Mouse (Mus musculus) embryo, embryonic 11 days (tissue): ENCODE measurements at regions not wholly inside any gene's neighbourhood (a gene's known extent, or its start where the extent isn't known, plus 50 kb on each side); places are given as distances from the start of the nearest gene placed in this dataset.
A peak's percentile ranks its signal among the peaks of the same experiment; 100 is the strongest.

Source experiments
- DNase-seq: peaks from one replicate; pipeline ENCODE4 v3.0.0-alpha.2; 2015

GRCm38 (mm10) chr14:47862556-47862955, 214.3 kb downstream of the Ktn1 start:
- no peak for DNase-seq

DNA sequence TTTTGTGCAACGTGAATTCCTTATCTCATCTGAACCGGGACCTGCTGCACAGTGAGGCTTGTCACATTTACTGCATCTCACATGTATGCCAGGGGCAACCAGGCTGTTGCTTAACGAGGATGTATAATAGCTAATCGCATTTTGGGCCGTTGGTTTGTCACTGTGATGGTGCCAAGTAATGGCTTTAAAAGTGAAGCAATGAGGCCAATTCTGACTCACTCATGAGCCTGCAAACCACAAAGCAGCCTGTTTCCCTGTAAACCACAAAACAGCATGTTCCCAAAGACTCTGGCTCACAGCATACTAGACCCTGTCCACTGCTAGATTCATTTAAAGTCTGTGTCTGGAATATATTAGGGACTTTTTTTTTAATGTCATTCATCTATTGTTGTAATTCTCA, 214.8 kb downstream of the Ktn1 start:
- no peak for DNase-seq

DNA sequence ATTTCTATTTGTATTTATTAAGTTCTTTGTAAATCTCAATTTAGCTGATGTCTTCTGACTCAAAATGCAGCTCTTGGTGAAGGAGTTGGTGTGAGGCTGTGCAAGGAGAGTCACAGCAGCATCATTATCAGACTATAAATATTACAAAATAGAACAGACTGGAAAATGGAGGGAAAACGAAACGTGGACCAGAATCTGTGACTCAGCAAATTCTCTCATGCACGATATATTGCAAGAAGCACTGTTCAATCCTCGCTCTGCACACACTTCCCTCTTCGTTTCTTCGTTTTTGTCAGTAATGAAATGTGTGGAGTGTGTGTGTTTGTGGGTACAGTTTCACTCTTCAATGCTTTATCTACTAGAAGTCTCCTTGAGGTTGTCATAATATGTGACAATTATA, 215.5 kb downstream of the Ktn1 start:
- no peak for DNase-seq

GRCm38 (mm10) chr14:47867017-47867416, 218.8 kb downstream of the Ktn1 start:
- DNase-seq, result no peak

DNA sequence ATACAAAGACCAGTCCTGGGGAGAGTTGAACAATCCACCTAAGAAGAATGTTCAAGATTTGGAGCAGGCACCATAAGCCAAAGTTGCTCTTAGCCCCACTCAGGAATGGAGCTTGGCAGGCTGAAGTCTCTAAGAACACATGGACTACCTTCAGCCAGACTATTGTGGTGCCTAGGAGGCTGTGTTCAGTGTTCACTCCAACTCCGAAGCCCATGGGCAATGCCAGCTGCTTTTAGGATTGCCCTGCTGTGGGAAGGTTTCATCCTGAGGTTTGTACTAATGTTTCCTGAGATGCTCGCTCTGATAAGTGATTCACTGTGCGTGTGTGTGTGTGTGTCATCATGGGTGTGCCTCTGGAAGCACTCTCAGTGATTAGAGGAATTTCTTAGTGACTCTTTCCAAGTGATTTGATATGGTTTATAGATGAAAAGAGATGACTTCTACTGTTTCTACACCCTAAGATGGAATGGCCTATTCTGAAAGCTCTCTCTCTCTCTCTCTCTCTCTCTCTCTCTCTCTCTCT, 220.1 kb downstream of the Ktn1 start:
- DNase-seq, result no peak

DNA sequence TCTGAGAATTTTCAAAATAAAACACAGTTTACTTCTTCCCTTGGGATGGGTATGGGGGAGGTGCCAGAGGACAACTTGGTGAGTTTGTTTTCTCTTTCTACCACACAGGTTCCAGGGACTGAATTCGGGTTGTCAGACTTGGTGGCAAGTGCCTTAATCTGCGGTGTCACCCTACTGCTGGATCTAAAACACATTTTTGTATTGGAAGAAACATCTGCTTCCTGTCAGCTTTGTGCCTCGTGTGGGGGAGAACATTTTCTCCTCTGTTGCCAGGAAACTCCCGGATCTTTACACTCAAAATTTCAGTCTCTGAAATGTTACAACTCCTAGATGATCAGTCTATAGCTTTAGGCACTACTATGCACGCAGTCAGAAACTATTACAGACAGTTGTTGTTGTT, 228.3 kb downstream of the Ktn1 start:
- DNase-seq, result no peak

- no peak for DNase-seq
These were observed 228.9 kb downstream of the Ktn1 start for GRCm38 (mm10) chr14:47877167-47877566.

DNA sequence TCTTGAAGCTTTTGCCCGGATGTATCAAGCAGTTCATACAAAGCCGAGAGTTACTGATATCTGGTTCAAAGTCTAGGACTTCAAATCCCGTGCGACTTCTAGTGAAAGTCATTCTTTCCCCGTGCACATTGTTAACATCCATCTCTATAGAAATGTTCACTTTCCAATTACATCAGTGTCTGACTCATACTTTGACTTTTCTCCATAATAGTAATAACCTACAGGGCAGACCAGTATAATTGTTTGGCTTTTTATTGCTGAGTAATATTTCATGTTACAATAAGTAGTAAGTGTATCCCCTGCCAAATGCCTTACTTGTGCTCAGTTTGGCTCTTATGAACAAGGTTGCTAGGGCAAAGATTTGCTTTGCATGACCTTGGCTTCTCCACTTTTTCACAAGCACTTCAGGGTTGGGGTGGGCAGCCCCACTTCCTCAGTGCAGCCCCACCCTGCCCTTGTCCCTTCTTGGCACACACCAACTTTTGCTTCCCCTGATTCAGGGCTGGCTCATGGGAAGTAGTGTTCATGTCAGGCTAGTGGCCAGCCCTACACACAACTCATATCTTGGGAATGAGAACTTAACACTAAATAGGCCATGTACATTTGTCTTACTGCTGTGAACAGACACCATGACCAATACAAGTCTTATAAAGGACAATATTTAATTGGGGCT, 229.7 kb downstream of the Ktn1 start:
- no peak for DNase-seq

GRCm38 (mm10) chr14:47885326-47885725, 235.3 kb upstream of the Peli2 start:
- DNase-seq, result no peak

- no peak for DNase-seq
These were observed 230.1 kb upstream of the Peli2 start for GRCm38 (mm10) chr14:47890251-47891198.

- no peak for DNase-seq
These were observed 224.0 kb upstream of the Peli2 start for GRCm38 (mm10) chr14:47896581-47896980.

DNA sequence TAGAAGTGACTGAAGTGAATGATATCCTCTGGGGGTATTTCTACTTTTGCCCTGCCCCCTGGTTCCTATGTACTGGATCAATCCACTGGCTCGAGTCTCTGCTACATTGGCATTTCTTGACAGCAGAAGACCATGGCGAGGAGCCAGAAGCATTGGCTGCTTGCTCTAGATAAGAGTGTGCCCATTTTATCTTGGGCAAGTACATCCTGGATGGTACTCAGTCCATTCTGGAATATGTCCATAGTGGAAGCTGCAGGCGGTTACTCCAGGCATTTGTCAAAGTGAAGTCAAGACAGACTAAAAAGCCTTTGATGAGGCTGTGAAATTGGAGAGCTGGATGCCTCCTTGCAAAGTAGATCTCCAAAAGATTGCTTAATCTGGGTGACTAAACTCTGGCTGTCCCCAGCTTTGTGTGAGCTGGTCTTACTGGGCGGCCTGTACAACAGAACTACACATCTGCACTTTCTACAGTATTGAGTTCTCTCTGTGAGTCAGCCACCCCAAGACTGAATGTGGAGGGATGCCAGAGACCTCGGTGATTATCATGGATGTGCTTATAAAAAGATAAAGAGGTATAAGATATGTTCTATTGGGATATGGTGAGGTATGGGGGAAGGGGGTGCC, 222.6 kb upstream of the Peli2 start:
- no peak for DNase-seq

DNA sequence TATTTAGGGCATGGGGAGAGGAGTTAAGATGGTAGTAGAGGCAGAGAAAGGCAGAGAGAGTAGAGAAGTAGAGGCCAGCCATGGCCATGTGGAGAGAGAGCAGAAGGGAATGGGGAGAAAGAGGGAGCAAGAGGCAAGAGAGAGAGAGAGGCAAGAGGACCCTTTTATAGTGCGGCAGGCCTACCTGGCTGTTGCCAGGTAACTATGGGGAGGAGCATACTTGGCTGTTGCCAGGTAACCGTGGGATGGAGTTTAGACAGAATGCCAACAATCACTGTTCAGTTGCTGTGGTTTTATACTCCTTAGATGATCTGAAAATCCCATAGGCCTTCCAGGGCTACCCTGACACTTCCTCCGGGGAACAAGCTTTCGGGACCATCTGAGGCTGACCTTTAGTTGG, 222.0 kb upstream of the Peli2 start:
- DNase-seq, result no peak

DNA sequence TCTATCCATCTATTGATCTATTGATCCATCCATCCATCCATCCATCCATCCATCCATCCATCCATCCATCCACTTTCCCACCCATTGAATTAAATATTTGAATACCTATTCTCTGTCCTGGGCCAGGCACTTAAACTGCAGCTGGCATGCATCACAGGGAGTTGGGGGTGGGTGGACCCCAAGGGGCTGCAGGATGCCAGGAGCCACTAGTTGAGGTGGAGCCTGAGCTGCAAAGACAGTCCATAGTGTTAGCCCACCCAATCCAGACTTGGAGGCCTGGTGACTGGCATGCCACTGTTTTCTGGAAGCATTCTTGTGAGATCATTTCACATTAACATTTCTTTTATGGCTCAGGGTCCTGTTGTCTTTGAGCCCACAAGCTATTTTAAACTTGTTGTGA, 215.3 kb upstream of the Peli2 start:
- no peak for DNase-seq

- DNase-seq, result no peak
These were observed 211.5 kb upstream of the Peli2 start for GRCm38 (mm10) chr14:47909129-47909528.

DNA sequence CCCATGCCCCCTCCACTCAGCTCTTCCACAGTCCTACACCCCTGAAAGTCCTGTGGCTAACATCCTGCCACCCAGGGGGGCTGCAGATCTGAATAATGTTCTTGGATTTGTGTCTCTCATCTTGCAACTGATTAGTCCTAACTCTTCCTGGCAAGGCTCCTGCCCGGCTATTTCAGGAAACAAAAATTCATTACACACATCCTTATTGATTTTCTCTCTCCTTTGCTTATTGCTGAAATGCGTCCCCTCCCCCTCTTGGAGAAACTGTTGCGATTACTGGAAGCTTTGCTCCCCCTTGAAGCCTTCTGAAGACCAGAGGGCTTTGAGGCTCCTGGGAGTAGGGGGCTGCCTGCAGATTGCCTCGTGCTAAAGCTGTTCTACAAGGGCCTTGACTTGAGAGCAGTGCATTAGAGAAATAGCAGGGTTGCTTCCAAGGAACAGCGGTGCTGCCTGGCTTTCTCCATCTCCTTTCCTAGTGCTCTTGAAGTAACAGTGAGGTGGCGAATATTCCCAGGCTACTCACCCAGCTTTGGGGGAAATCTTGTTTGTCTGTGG, 209.8 kb upstream of the Peli2 start:
- no peak for DNase-seq

DNA sequence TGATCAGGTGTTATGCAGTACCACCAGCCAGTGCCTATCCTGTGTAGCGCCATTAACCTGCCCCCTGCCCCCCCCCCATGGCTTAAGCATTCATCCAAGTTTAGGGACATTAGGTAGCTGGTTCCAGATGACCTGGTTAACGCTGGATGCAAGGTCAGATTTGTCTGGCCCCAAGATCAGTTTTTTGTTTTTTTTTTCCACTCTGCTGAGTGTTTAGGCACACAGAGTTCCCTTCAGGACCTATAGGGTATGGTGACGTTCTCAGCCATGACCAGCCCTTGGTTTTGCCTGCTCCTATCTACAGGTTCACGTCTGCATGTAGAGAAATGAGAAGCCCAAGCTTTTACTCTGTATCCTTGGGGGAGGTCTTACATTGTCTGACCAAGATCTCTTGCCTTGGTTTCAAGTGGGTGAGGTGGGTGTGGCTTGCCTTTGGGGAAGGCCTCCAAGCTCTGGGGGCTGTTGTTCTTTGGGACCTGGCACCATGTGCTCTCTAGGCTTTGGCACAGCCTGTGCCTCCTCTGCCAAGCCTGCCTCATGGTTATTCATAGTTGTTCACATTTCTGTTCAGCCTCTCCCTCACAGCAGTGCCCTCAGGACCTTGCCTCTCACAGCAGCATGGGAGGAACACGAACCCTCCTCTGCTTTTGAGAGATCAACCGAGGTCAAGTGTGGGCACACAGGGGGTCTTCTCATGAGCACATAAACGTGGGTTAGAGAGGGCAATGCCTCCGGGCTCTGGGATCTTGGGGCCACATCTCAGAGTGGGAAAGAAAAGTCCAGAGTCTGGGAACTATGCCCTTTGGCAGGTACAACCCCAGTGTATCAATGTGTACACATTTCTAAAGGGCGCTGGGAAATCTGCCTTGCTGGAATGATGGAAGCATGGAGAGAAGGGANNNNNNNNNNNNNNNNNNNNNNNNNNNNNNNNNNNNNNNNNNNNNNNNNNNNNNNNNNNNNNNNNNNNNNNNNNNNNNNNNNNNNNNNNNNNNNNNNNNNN, 208.8 kb upstream of the Peli2 start:
- no peak for DNase-seq

GRCm38 (mm10) chr14:47915621-47916020, 205.0 kb upstream of the Peli2 start:
- no peak for DNase-seq

DNA sequence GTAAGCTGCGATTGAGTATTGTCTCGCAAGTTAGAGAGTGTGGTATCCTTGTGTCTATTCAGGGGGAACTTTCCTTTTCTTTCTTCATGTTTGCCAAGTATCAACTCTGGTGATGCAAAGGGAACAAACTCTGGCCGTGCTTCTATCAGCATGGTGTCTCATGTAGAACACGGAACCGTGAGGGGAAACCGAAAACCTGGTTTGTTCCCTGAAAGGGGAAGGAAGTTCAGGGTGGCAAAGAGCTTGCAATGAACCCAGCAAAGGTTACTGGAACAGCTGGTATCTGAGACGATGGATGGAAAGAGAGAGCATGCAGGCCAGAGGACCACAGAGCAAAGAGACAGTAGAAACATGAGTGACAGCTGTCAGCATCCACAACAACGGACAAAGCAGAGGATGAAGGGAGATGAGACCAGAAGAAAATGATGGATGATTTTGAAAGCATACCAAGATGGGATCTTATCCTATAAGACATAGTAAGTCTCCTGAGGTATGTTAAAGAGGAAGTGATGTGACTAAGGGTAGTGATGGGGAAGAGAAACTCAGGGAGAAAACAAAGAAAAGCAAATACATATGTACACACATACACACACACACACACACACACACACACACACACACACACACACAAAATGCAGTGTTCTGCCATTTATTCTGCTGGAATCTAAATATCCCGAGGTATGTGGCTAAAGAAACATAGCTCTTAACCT, 199.8 kb upstream of the Peli2 start:
- no peak for DNase-seq

DNA sequence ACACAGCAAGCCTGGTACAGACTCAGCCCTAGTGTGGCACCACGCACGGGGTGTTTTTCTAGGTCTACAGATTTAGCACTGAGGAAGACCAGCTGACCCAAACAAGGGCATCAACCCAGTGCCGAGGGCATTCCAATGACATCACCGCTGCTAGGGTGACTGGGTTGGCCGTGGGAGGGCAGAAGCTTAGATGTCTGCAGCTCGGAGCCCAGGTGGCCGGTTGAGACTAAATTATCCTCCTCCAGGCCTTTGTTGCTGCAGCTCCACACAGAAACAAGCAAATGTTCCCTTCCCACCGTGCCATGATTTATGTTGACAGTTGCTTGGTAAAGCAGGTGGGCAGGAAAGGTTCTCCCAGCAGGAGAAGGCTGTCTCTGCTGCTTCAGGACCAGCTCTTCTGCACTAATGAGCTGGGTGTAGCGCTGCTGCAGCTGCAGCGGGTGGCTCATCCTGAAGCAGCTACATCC, 198.8 kb upstream of the Peli2 start:
- peak; percentile 37 for DNase-seq

GRCm38 (mm10) chr14:47926416-47926815, 194.2 kb upstream of the Peli2 start:
- DNase-seq, result no peak
